Mouse (Mus musculus) kidney, adult 2 months (tissue): Measurements from ENCODE around the gene Ccdc51.

Experiments used
- CTCF ChIP-seq: fragments of 200-500 bp; conservative IDR thresholded peaks from 2 replicates; pipeline ENCODE4 v1.5.1; 2011; ENCODE audit warnings: low read depth, mild to moderate bottlenecking, control low read depth, low read length, moderate library complexity, mixed read lengths; ENCODE audit not compliant: insufficient read depth, insufficient read length
- POLR2A ChIP-seq: fragments of 200-500 bp; IDR thresholded peaks from one replicate; pipeline ENCODE4 v1.6.1; 2011; ENCODE audit warnings: low read depth, low read length, control low read depth

DNA sequence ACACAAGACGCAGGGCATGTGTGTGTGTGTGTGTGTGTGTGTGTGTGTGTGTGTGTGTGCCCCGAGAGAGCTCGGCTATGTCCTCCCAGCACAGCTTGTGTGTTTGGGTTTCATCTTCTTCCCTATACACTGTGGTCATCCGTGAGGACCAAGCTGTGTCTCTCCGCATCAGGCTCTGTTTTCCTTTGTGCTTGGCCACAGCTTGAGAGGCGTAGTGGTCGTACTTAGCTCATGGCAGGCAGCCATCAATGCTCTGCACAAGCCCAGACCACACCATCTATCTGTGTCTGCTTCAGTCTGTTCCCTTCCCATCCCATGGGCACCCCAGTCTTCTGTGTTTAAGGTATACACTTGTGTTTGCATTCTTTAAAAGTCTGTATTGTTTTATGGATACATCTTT lies 40.9 kb upstream of the Ccdc51 start:
- TF ChIP-seq POLR2A, result no peak
- no peak for TF ChIP-seq CTCF
